Mouse (Mus musculus) stomach, postnatal 0 days (tissue): ENCODE data around the gene Tnrc6b. TPM values are rescaled to one million over a fixed set of nuclear protein-coding genes. Genes with fewer than 3 reads are reported as not detected.
A peak's percentile ranks its signal among the peaks of the same experiment; 100 is the strongest.
"Not testable (repeated sequence)": the region's sequence is repeated elsewhere in the genome, so short reads cannot be mapped to it uniquely, and the experiment has no call there.

Experiments
- ATAC-seq: fragments of 200-750 bp; cut with Nextera tagmentation; 2 replicates; pipeline ENCODE4 v1.8.0; 2017; ENCODE audit not compliant: low FRiP score, low TSS enrichment
- DNase-seq: peaks from one replicate; pipeline ENCODE4 v3.0.0-alpha.2; 2016; ENCODE audit warnings: low spot score
- H3K27ac ChIP-seq: fragments of 300-500 bp; sonication (generic); replicated peaks from 2 replicates; pipeline ENCODE4 v1.5.1; 2014; ENCODE audit warnings: mild to moderate bottlenecking, control low read depth
- H3K27me3 ChIP-seq: fragments of 300-500 bp; sonication (generic); 2 replicates; pipeline ENCODE4 v1.6.1; 2014; ENCODE audit warnings: low read length; ENCODE audit not compliant: control insufficient read depth, insufficient read depth
- H3K36me3 ChIP-seq: fragments of 300-500 bp; sonication (generic); 2 replicates; pipeline ENCODE4 v1.6.1; 2014; ENCODE audit warnings: low read length, mixed read lengths; ENCODE audit not compliant: control insufficient read depth, insufficient read depth
- H3K4me1 ChIP-seq: fragments of 300-500 bp; sonication (generic); replicated peaks from 2 replicates; pipeline ENCODE4 v1.6.1; 2014; ENCODE audit warnings: antibody characterized with exemption; ENCODE audit not compliant: control insufficient read depth, insufficient read depth
- H3K4me2 ChIP-seq: fragments of 300-500 bp; sonication (generic); replicated peaks from 2 replicates; pipeline ENCODE4 v1.6.1; 2014; ENCODE audit warnings: low read depth, mild to moderate bottlenecking, control low read depth, moderate library complexity
- H3K4me3 ChIP-seq: fragments of 300-500 bp; sonication (generic); 2 replicates; pipeline ENCODE4 v1.5.1; 2014; ENCODE audit warnings: low read depth, low read length, control low read depth
- H3K9ac ChIP-seq: fragments of 300-500 bp; sonication (generic); 2 replicates; pipeline ENCODE4 v1.6.1; 2014; ENCODE audit warnings: mild to moderate bottlenecking, low read length, control low read depth, mixed read lengths
- H3K9me3 ChIP-seq: fragments of 300-500 bp; sonication (generic); 2 replicates; pipeline ENCODE4 v1.6.1; 2016; ENCODE audit warnings: low read length; ENCODE audit not compliant: control insufficient read depth
- CTCF ChIP-seq: IDR thresholded peaks from 2 replicates; pipeline ENCODE4 v1.5.1; 2016; ENCODE audit warnings: antibody characterized with exemption, low read depth, mild to moderate bottlenecking, moderate library complexity
- EP300 ChIP-seq: optimal IDR thresholded peaks from 2 replicates; pipeline ENCODE3; 2016; ENCODE audit warnings: antibody characterized with exemption
- WGBS: fragments of 180-500 bp; shearing (Covaris S2); extraction: QIAGEN DNeasy Blood & Tissue Kit; methylation state at CpG from one replicate; pipeline ENCODE4 v1.1.7; 2014; 5-methylcytosine and 5-hydroxymethylcytosine counted together
- polyA plus RNA-seq: library from polyadenylated mRNA; unstranded; fragments of >200 nt; fragmentation: Nextera tagmentation; extraction: Ambion mirVana; gene quantifications from 2 replicates; pipeline ENCODE4 v1.2.1, GENCODE M21; 2015

Gene Tnrc6b
- polyA plus RNA-seq, 1 experiment from 2014 or later, result 8.5 TPM

GRCm38 (mm10) chr15:80852527-80852926 is 141.4 kb downstream of the Tnrc6b start:
- not testable (repeated sequence) for ATAC-seq, H3K36me3 ChIP-seq, H3K27me3 ChIP-seq, H3K9me3 ChIP-seq, H3K27ac ChIP-seq, H3K9ac ChIP-seq, H3K4me3 ChIP-seq, H3K4me1 ChIP-seq, DNase-seq, H3K4me2 ChIP-seq
- TF ChIP-seq CTCF, result peak; percentile 30; the same call in 1 of the 2 replicates
- 91% methylated on average over 3 of the region's 3 CpGs for WGBS

- TF ChIP-seq EP300 (no peak), CTCF (no peak)
Measured at GRCm38 (mm10) chr15:80859366-80859765, 148.3 kb downstream of the Tnrc6b start.

DNA sequence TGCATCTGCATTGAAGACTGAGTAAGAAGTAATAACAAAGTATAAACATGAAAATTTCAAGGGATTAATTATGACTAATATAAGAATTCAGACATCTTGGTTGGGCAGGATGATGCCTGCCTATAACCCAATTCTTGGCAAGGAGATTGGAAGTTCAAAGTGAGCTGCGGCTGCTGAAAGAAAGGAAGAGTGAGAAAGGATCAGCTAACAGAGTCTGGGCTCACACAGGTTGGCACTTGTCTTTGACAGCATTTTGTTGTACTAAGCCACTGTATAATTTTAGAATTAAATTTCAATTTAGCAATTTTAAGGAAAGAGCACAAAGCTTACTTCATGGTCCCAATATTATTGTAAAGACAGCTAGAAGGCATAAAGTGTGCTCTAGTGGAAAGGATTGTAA is 150.2 kb downstream of the Tnrc6b start:
- Histone ChIP-seq H3K27ac (no peak overlapping the region), H3K4me1 (no peaks in the 10 kb centered on the region), H3K4me3 (no peak overlapping the region), H3K36me3 (no peaks in the 10 kb centered on the region; the same call in 1 of the 2 replicates), H3K9ac (no peak overlapping the region), H3K9me3 (no peaks in the 10 kb centered on the region), H3K4me2 (no peak overlapping the region), H3K27me3 (no peaks in the 10 kb centered on the region)
- no peak for DNase-seq
- TF ChIP-seq CTCF, result no peak
- TF ChIP-seq EP300, result no peak
- 52% methylated on average over 1 of the region's 1 CpGs for WGBS
- no peak for ATAC-seq

More at GRCm38 (mm10) chr15:80859366-80859765, 148.3 kb downstream of the Tnrc6b start:
- H3K36me3 ChIP-seq, result no peaks in the 10 kb centered on the region; the same call in 1 of the 2 replicates
- no peaks in the 10 kb centered on the region for H3K4me1 ChIP-seq
- H3K4me2 ChIP-seq, result no peak overlapping the region
- ATAC-seq, result no peak
- H3K27ac ChIP-seq, result no peak overlapping the region
- no peak overlapping the region for H3K4me3 ChIP-seq
- H3K27me3 ChIP-seq, result no peaks in the 10 kb centered on the region
- 93% methylated on average over 2 of the region's 2 CpGs for WGBS
- no peak overlapping the region for H3K9ac ChIP-seq
- DNase-seq, result no peak
- H3K9me3 ChIP-seq, result no peaks in the 10 kb centered on the region

GRCm38 (mm10) chr15:80862027-80862426 is 150.9 kb downstream of the Tnrc6b start:
- Histone ChIP-seq H3K9me3 (no peaks in the 10 kb centered on the region), H3K36me3 (no peaks in the 10 kb centered on the region; the same call in 1 of the 2 replicates), H3K4me3 (no peak overlapping the region), H3K27me3 (no peaks in the 10 kb centered on the region), H3K4me2 (no peak overlapping the region), H3K4me1 (no peaks in the 10 kb centered on the region), H3K9ac (no peak overlapping the region), H3K27ac (no peak overlapping the region)
- no peak for DNase-seq
- no peak for TF ChIP-seq CTCF
- TF ChIP-seq EP300, result no peak
- 56% methylated on average over 2 of the region's 2 CpGs for WGBS
- no peak for ATAC-seq

- H3K36me3 ChIP-seq, H3K9ac ChIP-seq, H3K4me1 ChIP-seq, H3K27ac ChIP-seq, H3K4me3 ChIP-seq, H3K4me2 ChIP-seq, ATAC-seq, DNase-seq, H3K9me3 ChIP-seq, H3K27me3 ChIP-seq: not testable (repeated sequence)
- 88% methylated on average over 4 of the region's 4 CpGs for WGBS
Measured at GRCm38 (mm10) chr15:80868603-80869002, 157.5 kb downstream of the Tnrc6b start.

DNA sequence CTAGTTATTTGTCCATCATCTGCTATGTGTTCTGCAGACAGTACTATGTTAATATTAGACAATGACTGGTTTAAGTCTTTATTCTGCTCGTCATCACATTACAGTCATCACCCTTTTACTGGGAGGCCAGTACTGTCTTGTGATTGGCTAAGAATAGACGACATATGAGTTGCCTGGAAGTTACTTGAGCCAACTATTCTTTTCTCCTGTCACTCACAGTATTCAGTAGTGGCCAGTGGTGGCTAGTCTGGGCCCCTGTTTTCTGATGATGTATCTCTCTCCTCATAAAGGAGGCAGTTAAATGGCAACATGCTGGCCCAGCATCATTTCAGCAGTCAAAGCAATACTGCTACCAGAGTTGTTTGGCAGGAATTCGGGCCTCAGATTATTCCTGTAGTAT is 163.6 kb downstream of the Tnrc6b start:
- ATAC-seq (no peak), DNase-seq (no peak)
- WGBS, result 81% methylated on average over 3 of the region's 3 CpGs
- H3K36me3 ChIP-seq, result peaks cover 15% of the 10 kb centered on the region
- no peak overlapping the region for H3K27ac ChIP-seq
- H3K27me3 ChIP-seq, result no peaks in the 10 kb centered on the region
- no peaks in the 10 kb centered on the region for H3K9me3 ChIP-seq
- no peak overlapping the region for H3K4me3 ChIP-seq
- TF ChIP-seq CTCF, result no peak
- no peak for TF ChIP-seq EP300
- H3K9ac ChIP-seq, result no peak overlapping the region
- H3K4me2 ChIP-seq, result no peak overlapping the region
- H3K4me1 ChIP-seq, result no peaks in the 10 kb centered on the region
